In genomic region chr5:115436421-115437124, GRCm38 (mm10) we compare ENCODE assay signal across 9 mouse cellular contexts. TPM values are rescaled to one million over a fixed set of nuclear protein-coding genes. Genes with fewer than 3 reads are reported as not detected.
A peak's percentile ranks its signal among the peaks of the same experiment; 100 is the strongest.
DNase-seq lines count a peak whose midpoint lies in the region; ATAC-seq and TF ChIP-seq lines count a peak whose summit lies in the region.
"Had no signal": no experiment of that assay in that cellular context is flagged by ENCODE, and none has a peak within 500 bp of the region (broad histone marks: within the 10 kb centered on the region; RNA-seq: fewer than 3 reads in every experiment).

No protein-coding gene starts in this region.

- TF ChIP-seq CTCF in cortical plate, adult 2 months (IDR thresholded peaks at IDR 0.05; ENCODE audit: extremely low read depth, insufficient read depth, low read length): no peak
- TF ChIP-seq CTCF in small intestine, adult 2 months (IDR thresholded peaks at IDR 0.05; ENCODE audit: extremely low read depth, insufficient read length, insufficient replicate concordance, low read depth, low read length): no peak

- peaks cover 6% of the 10 kb centered on the region; the same call in 1 of the 2 replicates for H3K36me3 ChIP-seq in intestine, embryonic 15.5 days
- peaks cover 73% of the 10 kb centered on the region for H3K36me3 ChIP-seq in midbrain, embryonic 12.5 days
- H3K36me3 ChIP-seq in small intestine, adult 2 months (ENCODE audit: control insufficient read depth, insufficient read depth, low read length): no peaks in the 10 kb centered on the region

- WGBS in intestine, embryonic 15.5 days: 2% methylated on average over 43 of the region's 43 CpGs
- 0% methylated on average over 37 of the region's 43 CpGs for WGBS in midbrain, embryonic 12.5 days
- 6% methylated on average over 43 of the region's 43 CpGs for WGBS in small intestine, adult 2 months

- peak; percentile 67 for TF ChIP-seq POLR2A in cortical plate, adult 2 months (IDR thresholded peaks at IDR 0.05; ENCODE audit: extremely low read depth, insufficient read depth, low read length)
- TF ChIP-seq POLR2A in small intestine, adult 2 months (IDR thresholded peaks at IDR 0.05; ENCODE audit: low read depth, low read length): no peak

- ATAC-seq in intestine, embryonic 15.5 days: peak; percentile 77
- ATAC-seq in midbrain, embryonic 12.5 days (ENCODE audit: low FRiP score, low read depth): peak; percentile 90

- peaks cover 6% of the 10 kb centered on the region for H3K4me1 ChIP-seq in cortical plate, adult 2 months (ENCODE audit: control insufficient read depth, insufficient read depth, low read length)
- peaks cover 46% of the 10 kb centered on the region for H3K4me1 ChIP-seq in intestine, embryonic 15.5 days (replicated peaks)
- H3K4me1 ChIP-seq in midbrain, embryonic 12.5 days: peaks cover 88% of the 10 kb centered on the region
- peaks cover 10% of the 10 kb centered on the region for H3K4me1 ChIP-seq in small intestine, adult 2 months (ENCODE audit: control insufficient read depth, insufficient read depth, insufficient read length, low read length)

- intact Hi-C loops in left cerebral cortex, postnatal 14 days (cut with DNase I): no loop called here

- DNase-seq in adrenal gland, adult 8-10 months: peak; percentile 55
- peak; percentile 51 for DNase-seq in gastrocnemius, postnatal 10 days
- DNase-seq in left cerebral cortex, postnatal 14 days (ENCODE audit: low spot score in 2 of 2): peak; percentile 89 to 93
- DNase-seq in spleen, postnatal 10 days (ENCODE audit: low spot score in 2 of 2): no peak

- peak overlapping the region; percentile 99 for H3K27ac ChIP-seq in cortical plate, adult 2 months (ENCODE audit: insufficient read depth, low read length)
- H3K27ac ChIP-seq in intestine, embryonic 15.5 days: peak overlapping the region; percentile 84
- H3K27ac ChIP-seq in midbrain, embryonic 12.5 days (replicated peaks): peak overlapping the region; percentile 99
- H3K27ac ChIP-seq in small intestine, adult 2 months (ENCODE audit: insufficient read depth, low read depth, low read length): no peak overlapping the region

- peak overlapping the region; percentile 83 for H3K4me2 ChIP-seq in intestine, embryonic 15.5 days (replicated peaks)
- H3K4me2 ChIP-seq in midbrain, embryonic 12.5 days (replicated peaks): peak overlapping the region; percentile 94

- H3K4me3 ChIP-seq in cortical plate, adult 2 months (ENCODE audit: insufficient read depth, low read length): peak overlapping the region; percentile 25
- H3K4me3 ChIP-seq in intestine, embryonic 15.5 days (replicated peaks): peak overlapping the region; percentile 39
- H3K4me3 ChIP-seq in midbrain, embryonic 12.5 days: peak overlapping the region; percentile 100
- peak overlapping the region; percentile 38 for H3K4me3 ChIP-seq in small intestine, adult 2 months (ENCODE audit: low read depth, low read length)
- H3K4me3 ChIP-seq: erythroblast, embryonic 14.5 days had no signal

- H3K9ac ChIP-seq in intestine, embryonic 15.5 days: peak overlapping the region; percentile 58
- H3K9ac ChIP-seq in midbrain, embryonic 12.5 days (replicated peaks): peak overlapping the region; percentile 100

- no peaks in the 10 kb centered on the region for H3K27me3 ChIP-seq in intestine, embryonic 15.5 days (replicated peaks)
- no peaks in the 10 kb centered on the region for H3K27me3 ChIP-seq in midbrain, embryonic 12.5 days
- H3K27me3 ChIP-seq in small intestine, adult 2 months (ENCODE audit: control insufficient read depth, insufficient read depth, low read length): no peaks in the 10 kb centered on the region

- H3K9me3 ChIP-seq in intestine, embryonic 15.5 days: no peaks in the 10 kb centered on the region
- no peaks in the 10 kb centered on the region for H3K9me3 ChIP-seq in midbrain, embryonic 12.5 days

RNA-seq across cellular contexts. Expression of gene Msi1, which starts 7.2 kb away (rescaled TPM):
- 10 to 100 TPM; 17.5 to 27.3 (median 21.7) TPM for total RNA-seq in adrenal gland, adult 8-10 months (2022)
- polyA plus RNA-seq in cortical plate, adult 2 months (2012; rRNA removed): 43.8 and 44.3 TPM in 2 replicates
- 1 to 10 TPM; 2.6 to 6.1 TPM for total RNA-seq in gastrocnemius, postnatal 10 days (2021)
- polyA plus RNA-seq in intestine, embryonic 15.5 days (2015; fragmentation: Nextera tagmentation; extraction: Ambion mirVana): 8.7 and 10.4 TPM in 2 replicates
- total RNA-seq in left cerebral cortex, postnatal 14 days (2021): 10 to 100 TPM; 45.4 to 54.0 TPM
- polyA plus RNA-seq in midbrain, embryonic 12.5 days (2016; fragmentation: Nextera tagmentation; extraction: Ambion mirVana): 211 and 227 TPM in 2 replicates
- polyA plus RNA-seq in small intestine, adult 2 months (2012; rRNA removed): 4.6 and 9.0 TPM in 2 replicates

RNA-seq across cellular contexts. Expression of gene Pla2g1b, which starts 29.5 kb away (rescaled TPM):
- under 1 TPM in 1 of 4 experiments, not detected in 3; 0.93 TPM for total RNA-seq in adrenal gland, adult 8-10 months (2022)
- not detected in 2 replicates for polyA plus RNA-seq in cortical plate, adult 2 months (2012; rRNA removed)
- total RNA-seq in gastrocnemius, postnatal 10 days (2021): not detected
- polyA plus RNA-seq in intestine, embryonic 15.5 days (2015; fragmentation: Nextera tagmentation; extraction: Ambion mirVana): 2.1 and 2.9 TPM in 2 replicates
- total RNA-seq in left cerebral cortex, postnatal 14 days (2021): not detected
- polyA plus RNA-seq in midbrain, embryonic 12.5 days (2016; fragmentation: Nextera tagmentation; extraction: Ambion mirVana): not detected in 2 replicates
- polyA plus RNA-seq in small intestine, adult 2 months (2012; rRNA removed): 5.2 and 2,024 TPM in 2 replicates
- polyA plus RNA-seq: erythroblast, embryonic 14.5 days had no signal

RNA-seq across cellular contexts. Expression of gene Sirt4, which starts 48.0 kb away (rescaled TPM):
- 10 to 100 TPM; 24.6 to 53.8 (median 41.2) TPM for total RNA-seq in adrenal gland, adult 8-10 months (2022)
- polyA plus RNA-seq in cortical plate, adult 2 months (2012; rRNA removed): 89.5 and 107 TPM in 2 replicates
- total RNA-seq in gastrocnemius, postnatal 10 days (2021): 10 to 100 TPM; 12.7 to 16.6 TPM
- 18.6 and 19.8 TPM in 2 replicates for polyA plus RNA-seq in intestine, embryonic 15.5 days (2015; fragmentation: Nextera tagmentation; extraction: Ambion mirVana)
- 10 to 100 TPM; 27.4 to 27.7 TPM for total RNA-seq in left cerebral cortex, postnatal 14 days (2021)
- 24.2 and 26.2 TPM in 2 replicates for polyA plus RNA-seq in midbrain, embryonic 12.5 days (2016; fragmentation: Nextera tagmentation; extraction: Ambion mirVana)
- 9.9 and 13.6 TPM in 2 replicates for polyA plus RNA-seq in small intestine, adult 2 months (2012; rRNA removed)

Comparison
In these comparisons a context has a peak if more than half of its experiments do, and no peak if none do; other contexts are left out.
1. DNase-seq: peak in adrenal gland, adult 8-10 months (single experiment), gastrocnemius, postnatal 10 days (single experiment) and left cerebral cortex, postnatal 14 days (2 of 2); none in spleen, postnatal 10 days (0 of 2).
2. H3K4me3 ChIP-seq: peak in every context shown above with its lines; median percentile 100 in midbrain, embryonic 12.5 days; 39 in intestine, embryonic 15.5 days; 38 in small intestine, adult 2 months; 25 in cortical plate, adult 2 months.